Mouse (Mus musculus) embryonic fibroblast, embryonic 13.5 days (primary cell): ENCODE results near the gene Itgav. TPM values are rescaled to one million over a fixed set of nuclear protein-coding genes. Genes with fewer than 3 reads are reported as not detected.
A peak's percentile ranks its signal among the peaks of the same experiment; 100 is the strongest.

Experiments used
- H3K27ac ChIP-seq: 2 replicates; pipeline ENCODE4 v1.5.1; 2012; ENCODE audit warnings: low read length, control low read depth, inconsistent platforms; ENCODE audit not compliant: insufficient read depth
- H3K4me1 ChIP-seq: 2 replicates; pipeline ENCODE4 v1.6.1; 2011; ENCODE audit warnings: low read length; ENCODE audit not compliant: control insufficient read depth, insufficient read depth
- H3K4me3 ChIP-seq: 2 replicates; pipeline ENCODE4 v1.5.1; 2011; ENCODE audit warnings: mild to moderate bottlenecking, control low read depth, low read length; ENCODE audit not compliant: insufficient read depth
- CTCF ChIP-seq: IDR thresholded peaks from 2 replicates; pipeline ENCODE4 v1.5.1; 2011; ENCODE audit warnings: mild to moderate bottlenecking, control low read depth, low read length, moderate library complexity, borderline replicate concordance; ENCODE audit not compliant: insufficient read depth
- POLR2A ChIP-seq: IDR thresholded peaks from 2 replicates; pipeline ENCODE4 v1.6.1; 2011; ENCODE audit warnings: low read depth, mild to moderate bottlenecking, control low read depth, low read length, moderate library complexity
- polyA plus RNA-seq: library from polyadenylated mRNA; stranded (reverse); fragments of >200 nt; gene quantifications from 2 replicates; pipeline ENCODE4 v1.2.4, GENCODE M21; 2011; ENCODE audit warnings: low read depth; ENCODE audit not compliant: missing spikeins, insufficient read length

Itgav gene
- polyA plus RNA-seq, 1 experiment: 219 TPM

DNA sequence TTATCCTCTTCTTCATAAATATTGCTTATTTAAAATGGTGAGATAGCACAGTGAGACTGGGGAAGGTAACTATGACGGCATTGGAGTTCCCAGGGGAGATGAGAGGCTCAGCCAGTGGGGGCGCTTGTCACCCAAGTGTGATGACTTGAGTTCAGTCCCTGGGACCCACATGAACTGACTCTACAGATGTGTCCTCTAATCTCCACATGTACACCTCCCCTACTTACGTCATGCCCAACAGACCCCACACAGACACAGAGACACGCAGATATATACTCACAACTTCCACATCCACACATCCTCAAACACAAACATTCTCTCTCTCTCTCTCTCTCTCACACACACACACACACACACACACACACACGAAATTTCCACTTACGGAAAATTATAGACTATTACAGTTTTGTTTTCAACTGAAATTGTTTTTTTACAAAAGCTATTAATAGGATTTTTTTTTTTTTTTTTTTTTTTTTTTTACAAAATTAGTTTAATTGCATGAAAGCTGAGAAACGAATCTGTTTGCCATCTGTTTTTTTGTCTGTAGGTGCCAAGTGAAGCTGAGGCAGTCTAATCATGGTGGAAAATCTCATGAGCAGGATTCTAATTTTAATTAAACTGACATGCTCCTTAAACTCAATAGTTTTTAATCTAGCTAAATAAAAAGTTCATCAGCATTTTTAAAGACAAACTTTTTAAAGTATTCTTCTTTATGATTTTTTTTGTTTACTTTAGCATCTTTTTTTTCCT is 38.1 kb downstream of the Itgav start:
- Histone ChIP-seq H3K27ac (no peak overlapping the region), H3K4me3 (no peak overlapping the region), H3K4me1 (peaks cover 13% of the 10 kb centered on the region)
- TF ChIP-seq POLR2A (no peak), CTCF (no peak)

DNA sequence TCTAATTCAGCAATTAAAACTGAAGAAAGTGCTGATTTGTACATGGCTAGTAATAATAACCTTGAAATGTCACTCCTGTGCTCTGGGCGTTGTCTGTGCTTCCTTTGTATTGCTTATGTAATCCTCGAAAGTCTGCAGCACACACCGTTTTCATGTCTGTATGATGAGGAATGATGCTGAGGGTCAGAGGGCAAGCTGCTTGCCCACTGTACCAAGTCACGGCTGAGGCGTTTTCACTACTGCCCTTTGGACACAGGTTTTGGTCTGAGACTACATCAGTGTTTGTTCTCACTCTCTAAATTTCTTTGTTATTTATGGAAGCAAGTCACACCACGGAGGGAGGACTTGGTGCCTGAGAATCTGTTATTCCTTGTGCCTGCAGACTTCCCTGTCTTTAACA is 41.9 kb downstream of the Itgav start:
- Histone ChIP-seq H3K4me1 (peaks cover 2% of the 10 kb centered on the region), H3K27ac (no peak overlapping the region), H3K4me3 (no peak overlapping the region)
- no peak for TF ChIP-seq CTCF

DNA sequence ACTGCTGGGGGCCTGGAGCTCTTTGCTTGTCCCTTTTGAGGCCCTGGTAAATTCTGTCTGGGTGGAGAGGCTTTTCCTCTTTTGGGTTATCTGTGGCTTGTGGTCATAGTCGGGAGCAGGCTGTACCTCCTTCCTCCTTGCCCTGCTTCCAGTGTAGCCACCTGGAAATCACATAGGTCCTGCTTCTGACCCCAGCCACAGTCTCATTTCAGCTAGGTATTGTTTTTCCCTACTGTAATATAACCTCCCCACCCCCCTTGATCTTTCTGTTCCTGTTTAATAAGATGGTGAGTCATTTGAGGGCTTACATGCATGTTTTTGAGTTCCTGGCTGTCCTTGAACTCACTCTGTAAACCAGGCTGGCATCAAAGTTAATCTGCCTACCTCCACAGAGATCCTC is 42.7 kb downstream of the Itgav start:
- TF ChIP-seq POLR2A (no peak), CTCF (no peak)

DNA sequence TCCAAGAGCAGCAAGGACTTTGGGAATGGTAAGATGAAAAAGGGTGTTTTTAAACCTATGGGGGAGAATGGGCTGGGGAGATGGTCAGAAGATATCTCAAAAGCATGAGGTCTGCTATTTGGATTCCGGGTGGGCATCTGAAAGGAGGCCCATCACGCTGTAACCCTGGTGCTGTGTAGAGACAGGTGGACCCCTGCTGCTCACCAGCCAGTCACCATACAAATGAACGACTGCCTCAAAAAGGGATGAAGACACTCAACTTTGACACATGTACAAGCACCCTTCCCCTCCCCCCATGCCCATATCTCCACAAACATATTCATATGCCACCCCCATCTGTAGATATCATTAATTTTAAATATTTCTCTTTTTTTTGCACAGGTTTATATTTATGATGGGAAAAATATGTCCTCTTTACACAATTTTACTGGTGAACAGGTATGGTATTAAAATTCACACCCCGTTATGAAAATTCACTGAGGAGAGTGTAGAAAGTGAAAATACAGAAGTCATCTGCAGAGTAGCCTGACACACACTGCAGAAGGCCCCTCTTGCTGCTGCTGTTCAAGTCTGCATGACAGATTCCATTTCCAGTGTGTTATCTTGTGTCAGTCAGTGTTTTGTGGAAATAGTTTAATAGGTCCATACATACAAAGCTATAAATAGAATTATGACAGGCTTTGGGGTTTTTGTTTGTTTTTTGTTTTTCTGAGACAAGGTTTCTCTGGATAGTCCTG is 44.3 kb downstream of the Itgav start:
- Histone ChIP-seq H3K27ac (no peak overlapping the region; the same call in 1 of the 2 replicates), H3K4me1 (no peaks in the 10 kb centered on the region), H3K4me3 (no peak overlapping the region)
- TF ChIP-seq POLR2A: no peak
- TF ChIP-seq CTCF: no peak

More for the DNA sequence above, 42.7 kb downstream of the Itgav start:
- no peak overlapping the region for H3K27ac ChIP-seq
- H3K4me1 ChIP-seq: no peaks in the 10 kb centered on the region
- H3K4me3 ChIP-seq: no peak overlapping the region

DNA sequence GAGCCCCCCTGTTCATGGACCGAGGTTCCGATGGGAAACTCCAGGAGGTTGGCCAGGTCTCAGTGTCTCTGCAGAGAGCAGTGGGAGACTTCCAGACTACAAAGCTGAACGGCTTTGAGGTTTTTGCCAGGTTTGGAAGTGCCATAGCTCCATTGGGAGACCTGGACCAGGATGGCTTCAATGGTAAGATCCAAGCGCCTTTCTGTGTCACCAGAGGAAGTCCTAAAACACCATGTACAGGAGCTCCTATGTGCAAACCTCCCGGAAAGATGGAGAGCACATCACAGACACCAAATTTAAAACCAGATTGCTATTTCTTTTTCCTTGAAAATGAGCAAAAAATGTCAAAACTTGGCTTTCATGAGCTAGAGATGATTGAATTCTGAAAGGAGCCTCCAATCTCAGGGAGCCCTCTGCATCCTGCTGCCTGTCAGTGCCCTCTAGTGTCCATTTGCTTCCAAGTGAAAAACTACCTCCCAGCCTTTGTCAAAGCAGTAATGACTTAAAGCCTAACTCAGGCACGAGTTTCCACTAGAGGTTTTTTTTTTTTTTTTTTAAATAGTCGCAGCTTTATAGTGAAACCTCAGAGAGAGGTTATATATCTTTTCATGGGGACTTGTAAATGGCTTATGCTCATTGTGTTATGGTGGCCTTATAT is 47.1 kb downstream of the Itgav start:
- Histone ChIP-seq H3K27ac (no peak overlapping the region), H3K4me1 (no peaks in the 10 kb centered on the region), H3K4me3 (no peak overlapping the region)
- TF ChIP-seq POLR2A (no peak), CTCF (peak; percentile 64; the same call in 1 of the 2 replicates)

DNA sequence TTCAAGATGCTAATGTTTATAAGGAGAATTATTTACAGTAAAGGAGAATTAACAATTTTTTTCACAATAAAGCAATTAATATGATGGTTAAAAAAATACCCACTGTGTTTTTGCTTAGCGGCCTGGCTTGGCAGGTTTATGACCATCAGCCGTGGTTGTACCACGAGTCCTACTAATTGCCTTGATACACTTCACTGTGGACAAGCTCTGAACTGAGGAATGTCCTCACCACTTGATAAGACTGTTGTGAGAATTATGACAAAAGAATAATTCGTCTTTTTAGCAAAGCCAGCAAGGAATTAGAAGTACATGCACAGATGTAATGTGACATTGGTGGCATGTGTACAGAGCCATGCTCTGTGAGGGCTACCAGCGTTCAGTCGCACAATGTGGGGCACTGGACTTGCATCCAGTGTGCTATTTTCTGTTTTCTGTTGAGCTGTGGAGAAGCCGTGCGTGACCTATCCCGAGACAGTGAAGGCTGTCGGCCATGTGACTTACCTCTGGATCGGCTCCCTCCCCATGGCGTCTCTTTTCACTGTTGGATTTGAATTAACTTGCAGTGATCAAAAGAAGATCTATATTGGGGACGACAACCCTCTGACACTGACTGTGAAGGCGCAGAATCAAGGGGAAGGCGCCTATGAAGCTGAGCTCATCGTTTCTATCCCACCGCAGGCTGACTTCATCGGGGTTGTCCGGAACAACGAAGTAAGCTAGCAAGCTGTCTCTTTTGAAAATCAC is 67.3 kb downstream of the Itgav start:
- no peak overlapping the region for H3K27ac ChIP-seq
- H3K4me3 ChIP-seq: no peak overlapping the region
- H3K4me1 ChIP-seq: no peaks in the 10 kb centered on the region
- TF ChIP-seq CTCF (no peak), POLR2A (no peak)

DNA sequence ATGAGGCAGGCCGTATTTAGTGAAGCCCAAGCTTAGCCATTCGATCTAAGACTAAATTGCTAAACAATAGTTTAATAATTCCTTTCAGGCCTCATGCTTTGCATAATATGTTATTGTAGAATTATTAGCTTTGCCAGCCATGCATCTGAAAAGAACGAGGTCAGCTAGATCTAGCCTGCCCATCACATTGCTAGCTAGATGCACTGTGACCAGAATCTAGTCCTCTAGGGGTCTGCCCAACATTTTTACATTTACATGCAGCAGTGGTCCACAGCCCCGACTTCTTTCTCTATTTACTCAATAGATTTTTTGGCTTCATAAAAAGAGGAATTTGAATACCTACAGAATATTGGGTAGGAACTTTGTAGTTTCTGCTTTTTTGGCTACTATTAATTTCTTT is 67.9 kb downstream of the Itgav start:
- H3K4me3 ChIP-seq: no peak overlapping the region
- H3K4me1 ChIP-seq: no peaks in the 10 kb centered on the region
- TF ChIP-seq CTCF (no peak), POLR2A (no peak)
- H3K27ac ChIP-seq: no peak overlapping the region

DNA sequence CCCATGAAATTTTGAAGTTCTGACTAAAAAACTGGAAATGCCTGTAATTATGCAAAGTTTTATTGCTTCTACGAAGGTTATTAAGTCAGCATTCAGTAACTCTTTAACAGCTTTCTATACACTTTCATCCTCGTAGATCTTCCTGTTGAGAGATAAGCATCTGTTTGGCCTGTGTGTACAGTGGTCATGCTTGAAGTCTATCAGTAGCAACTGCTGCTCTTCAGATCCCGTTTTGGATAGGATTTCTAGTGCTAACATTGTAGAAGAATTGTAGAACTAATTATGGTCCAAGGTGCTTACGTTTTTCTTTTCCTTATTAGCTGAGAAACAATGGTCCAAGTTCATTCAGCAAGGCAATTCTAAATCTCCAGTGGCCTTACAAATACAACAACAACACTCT is 71.6 kb downstream of the Itgav start:
- Histone ChIP-seq H3K27ac (no peak overlapping the region), H3K4me1 (no peaks in the 10 kb centered on the region), H3K4me3 (no peak overlapping the region)
- TF ChIP-seq CTCF (no peak), POLR2A (no peak)

DNA sequence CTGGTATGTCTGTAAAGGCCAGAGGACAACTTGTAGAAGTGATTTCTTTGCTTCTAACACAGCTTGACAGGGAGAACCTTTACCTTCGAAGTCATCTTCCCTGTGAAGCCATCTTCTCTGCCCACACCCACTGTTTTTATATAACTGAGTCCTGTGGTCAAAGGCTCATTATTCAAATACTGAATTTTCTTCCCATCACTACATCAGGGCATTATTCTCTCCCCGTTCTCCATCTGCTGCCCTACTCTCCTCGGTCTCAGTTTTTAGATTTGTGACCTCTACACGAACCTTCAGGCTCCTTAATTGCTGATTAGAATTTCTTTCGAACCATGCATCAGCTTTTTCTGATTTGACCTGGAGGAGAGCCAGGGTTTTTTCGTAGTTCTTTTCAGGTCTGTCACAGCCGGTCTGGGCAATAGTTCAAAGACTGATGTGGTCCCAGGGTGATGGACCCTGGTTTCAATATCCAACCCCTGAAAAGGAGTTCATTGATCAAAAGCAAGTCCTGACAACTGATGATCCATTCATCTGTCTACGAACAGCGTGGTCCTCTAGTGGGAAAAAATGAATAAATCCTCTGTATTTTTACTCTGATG is 73.8 kb downstream of the Itgav start:
- TF ChIP-seq CTCF (no peak), POLR2A (no peak)
- Histone ChIP-seq H3K4me3 (no peak overlapping the region), H3K4me1 (no peaks in the 10 kb centered on the region), H3K27ac (no peak overlapping the region)
